Mouse (Mus musculus) MEL (cell line): ENCODE measurements around the gene Flt3l. TPM values are rescaled to one million over a fixed set of nuclear protein-coding genes. Genes with fewer than 3 reads are reported as not detected.

Experiments
- DNase-seq: peaks from one replicate; pipeline ENCODE4 v3.0.0; 2011; ENCODE audit warnings: low read depth, low spot score
- H3K27ac ChIP-seq: 2 replicates; pipeline ENCODE4 v1.5.1; 2012; ENCODE audit warnings: low read depth, mild to moderate bottlenecking, control low read depth, low read length, moderate library complexity; ENCODE audit not compliant: control insufficient read depth
- H3K27me3 ChIP-seq, 2 experiments: fragments of 150-350 bp in 1 of 2; sonication (generic) in 1 of 2; 2 replicates each; pipeline ENCODE4 v1.6.1; 2012; ENCODE audit warnings: low read length in 2 of 2, mild to moderate bottlenecking in 2 of 2, improper control_type of control experiment in 1 of 2, moderate library complexity in 1 of 2; ENCODE audit not compliant: insufficient read depth in 2 of 2, control insufficient read depth in 1 of 2
- H3K36me3 ChIP-seq, 2 experiments: 2 replicates each; pipeline ENCODE4 v1.6.1; 2012 to 2014; ENCODE audit warnings: low read length in 2 of 2, improper control_type of control experiment in 1 of 2, inconsistent platforms in 1 of 2, mild to moderate bottlenecking in 1 of 2; ENCODE audit not compliant: insufficient read depth in 2 of 2, control insufficient read depth in 1 of 2
- H3K4me1 ChIP-seq, 2 experiments: fragments of 150-350 bp in 1 of 2; sonication (generic) in 1 of 2; 2 replicates each; pipeline ENCODE4 v1.6.1; 2012; ENCODE audit warnings: low read length in 2 of 2, improper control_type of control experiment in 1 of 2, mild to moderate bottlenecking in 1 of 2; ENCODE audit not compliant: insufficient read depth in 2 of 2, control insufficient read depth in 1 of 2
- H3K4me3 ChIP-seq, 2 experiments: fragments of 150-350 bp in 1 of 2; sonication (generic) in 1 of 2; 2 replicates each; pipeline ENCODE4 v1.5.1; 2012; ENCODE audit warnings: low read depth in 2 of 2, low read length in 2 of 2, mild to moderate bottlenecking in 2 of 2, moderate library complexity in 2 of 2, control low read depth in 1 of 2, improper control_type of control experiment in 1 of 2; ENCODE audit not compliant: control insufficient read depth in 1 of 2, insufficient read depth in 1 of 2
- H3K79me2 ChIP-seq: 2 replicates; pipeline ENCODE4 v1.6.1; 2012; ENCODE audit warnings: mild to moderate bottlenecking, low read length, moderate library complexity; ENCODE audit not compliant: control insufficient read depth, poor library complexity, insufficient read depth
- H3K9ac ChIP-seq: 2 replicates; pipeline ENCODE4 v1.6.1; 2012; ENCODE audit warnings: low read depth, mild to moderate bottlenecking, control low read depth, low read length, moderate library complexity; ENCODE audit not compliant: control insufficient read depth, poor library complexity, severe bottlenecking
- H3K9me3 ChIP-seq: fragments of 150-350 bp; sonication (generic); replicated peaks from 2 replicates; pipeline ENCODE4 v1.6.1; 2012; ENCODE audit warnings: mild to moderate bottlenecking, low read length, improper control_type of control experiment, moderate library complexity; ENCODE audit not compliant: insufficient read depth
- BHLHE40 ChIP-seq: IDR thresholded peaks from 2 replicates; pipeline ENCODE4 v1.6.1; 2012; ENCODE audit warnings: low read depth, mild to moderate bottlenecking, inconsistent platforms, low read length, improper control_type of control experiment, borderline replicate concordance
- CHD2 ChIP-seq: IDR thresholded peaks from 2 replicates; pipeline ENCODE4 v1.6.1; 2011; ENCODE audit warnings: low read length, improper control_type of control experiment
- E2F4 ChIP-seq: IDR thresholded peaks from 2 replicates; pipeline ENCODE4 v1.6.1; 2011; ENCODE audit warnings: low read depth, low read length, improper control_type of control experiment, borderline replicate concordance
- ELF1 ChIP-seq: IDR thresholded peaks from 2 replicates; pipeline ENCODE4 v1.6.1; 2014; ENCODE audit warnings: low read depth, mild to moderate bottlenecking, inconsistent platforms, low read length, improper control_type of control experiment, moderate library complexity
- EP300 ChIP-seq, 2 experiments: IDR thresholded peaks; 2 replicates each; pipeline ENCODE4 v1.6.1; 2011; ENCODE audit warnings: improper control_type of control experiment in 2 of 2, low read length in 2 of 2, low read depth in 1 of 2, mild to moderate bottlenecking in 1 of 2
- MAFK ChIP-seq: IDR thresholded peaks from 2 replicates; pipeline ENCODE4 v1.6.1; 2011; ENCODE audit warnings: low read depth, mild to moderate bottlenecking, low read length, improper control_type of control experiment, borderline replicate concordance
- MAZ ChIP-seq: IDR thresholded peaks from 2 replicates; pipeline ENCODE4 v1.6.1; 2012; ENCODE audit warnings: low read depth, mild to moderate bottlenecking, inconsistent platforms, low read length, improper control_type of control experiment
- MXI1 ChIP-seq: IDR thresholded peaks from 2 replicates; pipeline ENCODE4 v1.6.1; 2011; ENCODE audit warnings: mild to moderate bottlenecking, low read depth, low read length, improper control_type of control experiment
- MYC ChIP-seq: IDR thresholded peaks from 2 replicates; pipeline ENCODE4 v1.6.1; 2011; ENCODE audit warnings: low read depth, mild to moderate bottlenecking, low read length, improper control_type of control experiment, moderate library complexity
- NELFE ChIP-seq: IDR thresholded peaks from 2 replicates; pipeline ENCODE4 v1.6.1; 2011; ENCODE audit warnings: low read depth, low read length, improper control_type of control experiment
- NRF1 ChIP-seq: IDR thresholded peaks from 2 replicates; pipeline ENCODE4 v1.6.1; 2014; ENCODE audit warnings: low read depth, mild to moderate bottlenecking, inconsistent platforms, low read length, improper control_type of control experiment, moderate library complexity; ENCODE audit not compliant: poor library complexity, insufficient read depth, severe bottlenecking
- POLR2A ChIP-seq, 2 experiments: IDR thresholded peaks; 2 replicates each; pipeline ENCODE4 v1.6.1; 2011 to 2012; ENCODE audit warnings: low read length in 2 of 2, mild to moderate bottlenecking in 2 of 2, control low read depth in 1 of 2, improper control_type of control experiment in 1 of 2, low read depth in 1 of 2, moderate library complexity in 1 of 2; ENCODE audit not compliant: control insufficient read depth in 1 of 2, insufficient read depth in 1 of 2, poor library complexity in 1 of 2
- RCOR1 ChIP-seq: IDR thresholded peaks from 2 replicates; pipeline ENCODE4 v1.6.1; 2012; ENCODE audit warnings: low read depth, mild to moderate bottlenecking, inconsistent platforms, low read length, improper control_type of control experiment
- SIN3A ChIP-seq: IDR thresholded peaks from 2 replicates; pipeline ENCODE4 v1.6.1; 2012; ENCODE audit warnings: low read length, improper control_type of control experiment, inconsistent platforms
- SMC3 ChIP-seq: IDR thresholded peaks from 2 replicates; pipeline ENCODE4 v1.6.1; 2011; ENCODE audit warnings: low read depth, low read length, improper control_type of control experiment
- TAL1 ChIP-seq: IDR thresholded peaks from 2 replicates; pipeline ENCODE4 v1.6.1; 2012; ENCODE audit warnings: mild to moderate bottlenecking, inconsistent platforms, low read length, moderate library complexity, mixed read lengths
- TBP ChIP-seq: IDR thresholded peaks from 2 replicates; pipeline ENCODE4 v1.8.0; 2011; ENCODE audit warnings: low read depth, low read length, improper control_type of control experiment
- UBTF ChIP-seq: IDR thresholded peaks from 2 replicates; pipeline ENCODE4 v1.6.1; 2012; ENCODE audit warnings: low read depth, mild to moderate bottlenecking, inconsistent platforms, low read length, improper control_type of control experiment, moderate library complexity, borderline replicate concordance; ENCODE audit not compliant: insufficient read depth
- USF1 ChIP-seq: IDR thresholded peaks from 2 replicates; pipeline ENCODE4 v1.6.1; 2014; ENCODE audit warnings: low read depth, mild to moderate bottlenecking, inconsistent platforms, low read length, improper control_type of control experiment, moderate library complexity
- USF2 ChIP-seq, 2 experiments: IDR thresholded peaks; 2 replicates each; pipeline ENCODE4 v1.6.1; 2011 to 2012; ENCODE audit warnings: improper control_type of control experiment in 2 of 2, low read length in 2 of 2, borderline replicate concordance in 1 of 2, inconsistent platforms in 1 of 2, low read depth in 1 of 2, mild to moderate bottlenecking in 1 of 2; ENCODE audit not compliant: insufficient read depth in 1 of 2
- ZMIZ1 ChIP-seq: IDR thresholded peaks from 2 replicates; pipeline ENCODE4 v1.6.1; 2012; ENCODE audit warnings: low read depth, mild to moderate bottlenecking, inconsistent platforms, low read length, improper control_type of control experiment, moderate library complexity
- polyA plus RNA-seq, 2 experiments: library from polyadenylated mRNA; stranded (reverse) in 1 of 2; unstranded in 1 of 2; fragments of >175 nt in 1 of 2; fragments of >200 nt in 1 of 2; gene quantifications; 2 replicates each; pipeline versions ENCODE4 v1.2.1 to v1.2.4; 2012; ENCODE audit warnings: low replicate concordance in 2 of 2, low read depth in 1 of 2; ENCODE audit not compliant: insufficient read length in 2 of 2, insufficient read depth in 1 of 2, missing spikeins in 1 of 2
- total RNA-seq: library from RNA; depleted of rRNA; stranded (reverse); fragments of 300-350 nt; gene quantifications from 2 replicates; pipeline ENCODE4 v1.2.3, GENCODE M21; 2012

The Flt3l gene
- total and polyA plus RNA-seq, 3 experiments = 13.0 to 35.4 TPM; not detected in 1

DNA sequence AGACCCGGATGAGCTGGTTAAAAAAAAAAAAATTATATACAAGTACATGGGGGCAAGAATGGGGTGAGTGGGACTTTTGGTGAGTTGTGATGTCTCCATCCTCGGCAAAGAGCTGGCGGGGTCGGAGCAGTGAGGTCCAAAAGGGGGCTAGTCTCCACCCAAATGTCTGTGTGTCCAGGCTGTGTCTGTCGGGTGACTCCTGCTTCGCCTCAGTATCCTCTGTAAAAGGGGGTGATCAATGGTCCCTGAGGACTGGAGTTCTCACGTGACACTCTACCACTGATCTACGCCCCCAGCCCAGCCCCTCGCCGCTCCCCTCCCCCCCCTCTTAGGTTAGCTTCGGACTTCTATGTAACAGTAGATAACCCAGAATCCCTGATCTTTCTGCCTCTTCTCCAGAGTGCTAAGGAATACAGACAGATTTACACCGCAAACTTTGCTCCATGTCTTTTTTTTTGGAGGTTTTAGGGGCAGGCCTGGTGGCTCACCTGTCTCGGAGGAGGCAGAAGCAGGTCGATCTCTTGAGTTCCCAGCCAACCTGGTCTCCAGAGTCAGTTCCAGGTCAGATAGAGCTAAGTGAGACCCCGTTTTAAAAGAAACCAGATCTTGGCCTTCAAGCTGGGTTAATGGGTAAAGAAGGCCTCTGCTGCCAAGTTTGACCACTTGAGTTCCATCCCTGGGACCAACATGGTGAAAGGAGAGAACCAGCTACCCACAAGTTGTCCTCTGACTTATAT, 6.3 kb downstream of the Flt3l start:
- no peaks in the 10 kb centered on the region for H3K27me3 ChIP-seq
- H3K4me1 ChIP-seq = peaks cover 0 to 8% of the 10 kb centered on the region in 2 experiments; a peak in 2 of 4 replicates
- H3K36me3 ChIP-seq = peaks cover 11 to 12% of the 10 kb centered on the region in 2 experiments
- H3K9me3 ChIP-seq = no peaks in the 10 kb centered on the region
- no peak for TF ChIP-seq MAZ
- TF ChIP-seq UBTF = no peak
- no peak for TF ChIP-seq CHD2
- no peak for TF ChIP-seq SIN3A
- no peak for TF ChIP-seq MYC
- no peak for TF ChIP-seq RCOR1
- TF ChIP-seq USF2 (IDR thresholded peaks at IDR 0.05; ENCODE audit: borderline replicate concordance in 1 of 2, insufficient read depth in 1 of 2, low read depth in 1 of 2, low read length in 2 of 2) = no peak
- TF ChIP-seq USF1 = no peak
- peak overlapping the region; percentile 77 for H3K9ac ChIP-seq
- peaks cover 45% of the 10 kb centered on the region for H3K79me2 ChIP-seq
- no peak for DNase-seq
- H3K27ac ChIP-seq = peak overlapping the region; percentile 95
- peak overlapping the region; percentile 66 to 84 for H3K4me3 ChIP-seq

DNA sequence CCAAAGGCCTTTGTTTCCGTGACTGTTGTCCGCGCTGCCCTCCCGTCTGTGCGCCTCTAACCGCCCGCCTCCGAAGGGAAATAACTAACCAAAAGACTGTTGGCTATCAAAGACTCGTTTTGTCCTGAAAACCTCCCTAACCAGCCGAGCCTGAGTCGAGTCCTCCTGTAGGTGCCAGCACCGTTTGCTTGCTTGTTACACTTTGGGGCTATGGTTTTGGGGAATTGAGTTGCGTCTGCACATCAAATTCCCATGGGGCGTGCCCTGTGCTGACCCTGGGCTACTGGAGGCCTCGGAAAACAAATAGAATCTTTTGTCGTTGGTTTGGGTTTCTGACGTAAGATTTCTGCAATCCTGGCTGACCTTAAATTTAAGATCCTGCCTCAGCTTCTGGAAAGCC, 6.9 kb downstream of the Flt3l start:
- H3K9ac ChIP-seq = peak overlapping the region; percentile 77
- peaks cover 11 to 12% of the 10 kb centered on the region in 2 experiments for H3K36me3 ChIP-seq
- peak overlapping the region; percentile 66 to 84 for H3K4me3 ChIP-seq
- H3K9me3 ChIP-seq = no peaks in the 10 kb centered on the region
- peak; percentile 86 for DNase-seq
- peaks cover 45% of the 10 kb centered on the region for H3K79me2 ChIP-seq
- peaks cover 0 to 6% of the 10 kb centered on the region in 2 experiments; a peak in 2 of 4 replicates for H3K4me1 ChIP-seq
- no peaks in the 10 kb centered on the region for H3K27me3 ChIP-seq
- TF ChIP-seq ZMIZ1 = no peak
- TF ChIP-seq SMC3 = no peak
- TF ChIP-seq RCOR1 = no peak
- no peak for TF ChIP-seq EP300 (IDR thresholded peaks at IDR 0.05; ENCODE audit: low read depth in 1 of 2, low read length in 2 of 2)
- TF ChIP-seq BHLHE40 = no peak
- TF ChIP-seq MXI1 = no peak
- peak; percentile 55 to 70 for TF ChIP-seq POLR2A (IDR thresholded peaks at IDR 0.05; ENCODE audit: control insufficient read depth in 1 of 2, insufficient read depth in 1 of 2, low read depth in 1 of 2, low read length in 2 of 2, poor library complexity in 1 of 2)
- no peak for TF ChIP-seq ELF1
- TF ChIP-seq TBP = peak; percentile 80
- TF ChIP-seq NELFE = no peak
- TF ChIP-seq TAL1 = no peak
- TF ChIP-seq MAZ = no peak
- TF ChIP-seq MAFK = no peak
- TF ChIP-seq NRF1 = no peak
- no peak for TF ChIP-seq E2F4
- TF ChIP-seq, all 39 proteins: peak for 2
- peak overlapping the region; percentile 95 for H3K27ac ChIP-seq
